Mouse (Mus musculus): ENCODE results near the gene Akr1b7.
"Not testable (repeated sequence)": the region's sequence is repeated elsewhere in the genome, so short reads cannot be mapped to it uniquely, and the experiment has no call there.

Akr1b7 gene

DNA sequence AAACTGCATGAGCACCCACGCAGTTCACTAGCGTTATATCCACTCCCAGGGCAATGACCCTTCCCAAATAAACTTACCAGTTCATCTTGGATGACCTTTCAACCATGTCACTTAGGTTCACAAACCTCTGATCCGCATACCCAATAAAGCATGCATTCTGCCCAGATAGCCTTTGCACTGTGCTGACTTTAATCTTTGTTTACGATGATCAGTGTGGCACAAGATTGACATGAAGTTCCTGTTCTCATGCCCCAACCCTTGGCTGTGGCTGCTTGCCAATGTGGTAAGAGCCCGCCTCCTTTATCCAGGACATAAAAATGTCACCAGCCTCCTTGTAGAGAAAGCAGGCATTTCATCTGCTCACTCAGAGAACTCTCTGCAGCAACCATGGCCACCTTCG lies at the start of gene Akr1b7:
Gene Akr1b7 (plus strand): TSS at position 312 of the 400 bp plus-strand sequence.
- peak; percentile 16 to 47 for DNase-seq

GRCm38 (mm10) chr6:34364217-34365136 lies 47.7 kb upstream of the Akr1b7 start:
- DNase-seq = no peak

GRCm38 (mm10) chr6:34367998-34368397 lies 44.1 kb upstream of the Akr1b7 start:
- DNase-seq = no peak

DNA sequence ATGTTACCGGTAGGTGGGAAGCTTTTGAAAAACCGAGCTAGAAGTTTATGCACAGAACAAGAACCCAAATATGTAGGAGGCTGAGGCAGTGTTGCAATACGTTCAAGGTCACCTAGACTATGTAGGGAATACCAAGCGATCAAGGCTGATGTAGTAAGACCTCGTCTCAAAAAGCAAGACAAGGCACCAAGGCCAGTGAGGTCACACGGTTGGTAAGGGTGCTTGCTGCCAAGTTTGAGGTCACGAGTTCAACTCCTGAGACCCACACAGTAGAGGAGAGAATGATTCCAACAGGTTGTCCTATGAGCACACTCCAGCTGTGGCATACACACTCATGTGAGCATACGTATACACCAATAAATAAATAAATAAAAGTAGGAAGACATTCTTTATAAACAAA lies 42.1 kb upstream of the Akr1b7 start:
- DNase-seq = no peak

DNA sequence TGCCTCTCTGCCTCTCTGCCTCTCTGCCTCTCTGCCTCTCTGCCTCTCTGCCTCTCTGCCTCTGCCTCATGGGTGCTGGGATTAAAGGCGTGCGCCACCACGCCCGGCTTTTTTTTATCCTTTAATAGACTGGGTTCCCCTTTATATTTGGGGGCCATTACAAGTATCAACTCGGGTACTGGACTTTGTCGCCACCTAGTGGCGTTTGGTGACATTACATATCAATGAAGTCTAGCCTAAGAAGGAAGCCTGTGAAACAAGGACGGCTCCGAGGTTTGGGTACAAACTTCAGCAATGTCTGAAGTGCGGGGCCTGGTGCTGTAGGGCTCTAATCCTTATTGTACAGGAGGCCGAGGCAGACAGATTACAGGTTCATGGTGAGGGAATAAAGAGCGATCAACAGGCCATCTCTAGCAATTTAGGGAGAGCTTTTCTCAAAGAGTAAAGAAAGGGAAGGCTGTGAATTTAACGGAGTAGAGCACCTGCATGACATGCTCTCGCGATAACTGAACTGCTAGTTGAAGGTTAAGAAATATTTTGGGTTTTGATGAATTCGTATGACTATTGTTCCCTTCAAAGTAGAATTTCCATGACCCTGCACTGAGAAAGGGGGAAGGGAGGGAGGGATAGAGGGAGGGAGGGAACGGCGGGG lies 40.3 kb upstream of the Akr1b7 start:
- DNase-seq = peak; percentile 77 to 88

GRCm38 (mm10) chr6:34373841-34374240 lies 38.3 kb upstream of the Akr1b7 start:
- no peak for DNase-seq

GRCm38 (mm10) chr6:34375888-34376287 lies 36.2 kb upstream of the Akr1b7 start:
- not testable (repeated sequence) for DNase-seq

DNA sequence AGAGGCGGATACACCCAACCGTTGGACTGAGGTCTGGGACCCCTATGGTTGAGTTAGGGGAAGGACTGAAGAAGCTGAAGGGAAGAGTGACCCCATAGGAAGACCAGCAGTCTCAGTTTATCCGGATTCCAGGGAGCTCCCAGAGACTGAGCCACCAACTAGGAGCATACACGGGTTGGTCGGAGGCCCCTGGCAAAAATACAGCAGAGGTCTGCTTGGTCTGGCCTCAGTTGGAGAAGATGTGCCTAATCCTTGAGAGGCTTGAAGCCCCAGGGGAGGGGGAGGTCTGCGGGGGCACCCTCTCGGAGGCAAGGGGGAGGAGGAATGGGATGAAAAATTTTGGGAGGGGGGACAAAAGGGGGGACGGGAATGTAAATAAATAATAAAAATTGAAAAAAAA lies 28.7 kb upstream of the Akr1b7 start:
- no peak for DNase-seq

DNA sequence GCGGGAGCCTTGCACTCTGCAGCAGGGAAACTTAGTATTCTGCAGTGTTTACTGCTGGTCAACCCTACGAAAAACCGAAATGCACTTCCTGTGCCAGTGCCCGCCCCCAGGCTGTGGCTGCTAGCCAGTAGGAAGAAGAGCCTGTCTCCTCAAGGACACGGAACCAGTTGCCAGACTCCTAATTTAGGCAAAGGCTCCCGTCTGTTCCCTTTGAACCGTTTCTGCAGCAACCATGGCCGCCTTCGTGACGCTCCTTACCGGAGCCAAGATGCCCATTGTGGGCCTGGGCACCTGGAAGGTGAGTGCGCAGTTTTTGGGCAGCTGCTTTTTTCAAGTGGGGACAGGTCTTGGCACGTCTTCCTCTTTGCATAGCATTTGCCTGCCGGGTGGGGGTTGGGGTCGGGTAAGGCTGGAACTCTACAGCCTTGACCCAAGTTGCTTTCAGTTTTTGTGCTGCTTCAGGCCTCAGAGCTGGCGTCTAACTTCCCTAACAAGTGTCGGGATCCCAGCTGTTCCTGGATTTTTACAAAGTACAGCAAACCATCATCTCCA lies 27.9 kb upstream of the Akr1b7 start, which contains the start of gene Akr1b10:
Gene Akr1b10 (plus strand): TSS at position 109 of the 552 bp plus-strand sequence.
- peak; percentile 89 to 92 for DNase-seq

DNA sequence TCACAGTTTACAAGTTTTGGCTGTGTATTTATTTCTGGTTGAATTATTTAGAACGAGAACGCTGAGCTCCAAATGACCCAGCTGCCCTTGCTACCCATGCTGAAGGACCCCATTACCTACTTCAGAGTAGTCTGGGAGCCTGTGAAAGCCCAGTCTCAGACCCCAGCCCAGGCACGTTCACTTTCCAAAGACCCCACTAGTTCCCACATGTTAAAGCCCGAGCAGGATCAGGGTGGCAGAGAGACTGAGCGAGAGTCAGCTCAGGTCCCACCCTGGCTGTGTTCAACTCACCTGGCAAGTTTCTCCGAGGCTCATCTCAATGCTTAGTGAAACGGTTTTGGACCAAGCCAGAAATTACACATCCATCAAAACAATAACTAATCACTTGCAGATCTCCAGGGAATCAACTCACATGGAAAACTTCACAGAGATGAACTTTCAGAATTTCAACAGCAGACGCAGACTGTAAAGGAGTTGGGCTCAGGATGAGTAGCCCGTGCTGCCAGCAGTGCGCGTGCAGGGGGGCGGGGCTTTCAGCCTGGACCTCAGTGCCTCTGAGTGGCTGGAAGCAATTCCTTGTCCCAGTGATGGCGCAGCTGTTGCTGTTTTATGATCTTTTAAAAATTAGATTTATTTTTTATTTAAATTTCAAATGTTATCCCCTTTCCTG lies 27.3 kb upstream of the Akr1b7 start:
- DNase-seq = peak; percentile 75 to 88

- DNase-seq = no peak
These were observed 23.5 kb upstream of the Akr1b7 start for GRCm38 (mm10) chr6:34388420-34389156.

GRCm38 (mm10) chr6:34395897-34396296 lies 16.2 kb upstream of the Akr1b7 start:
- no peak for DNase-seq

- DNase-seq = no peak
These were observed 13.7 kb upstream of the Akr1b7 start for GRCm38 (mm10) chr6:34398431-34398830.

DNA sequence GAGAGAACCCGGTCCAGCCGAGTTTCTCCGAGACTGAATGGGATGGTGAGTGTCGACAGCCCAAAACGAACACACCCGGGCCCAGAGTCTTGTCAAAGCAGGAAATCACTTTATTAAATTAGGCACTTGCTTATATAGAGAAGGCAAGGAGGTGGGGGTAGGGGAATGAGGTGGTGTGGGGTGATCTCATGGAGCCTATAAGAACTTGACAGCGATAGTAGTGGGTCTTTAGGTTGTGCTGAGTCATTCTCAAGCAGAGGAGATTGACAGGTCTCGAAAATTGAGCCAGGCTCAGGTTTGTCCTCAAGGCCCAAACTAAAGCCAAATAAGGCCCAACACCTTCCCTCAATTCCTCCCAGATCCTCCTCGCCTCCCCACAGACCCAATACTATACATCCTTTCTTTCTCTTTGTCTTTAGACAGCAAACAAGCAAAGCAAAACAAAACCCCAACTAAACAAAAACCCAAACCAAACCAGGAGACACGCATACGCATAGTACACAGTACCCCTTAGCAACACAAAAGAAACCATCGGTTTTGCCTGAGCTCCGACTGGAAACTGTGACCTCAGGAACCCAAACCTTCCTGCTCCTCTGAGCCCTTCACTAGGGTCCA lies 12.4 kb upstream of the Akr1b7 start:
- DNase-seq = no peak

DNA sequence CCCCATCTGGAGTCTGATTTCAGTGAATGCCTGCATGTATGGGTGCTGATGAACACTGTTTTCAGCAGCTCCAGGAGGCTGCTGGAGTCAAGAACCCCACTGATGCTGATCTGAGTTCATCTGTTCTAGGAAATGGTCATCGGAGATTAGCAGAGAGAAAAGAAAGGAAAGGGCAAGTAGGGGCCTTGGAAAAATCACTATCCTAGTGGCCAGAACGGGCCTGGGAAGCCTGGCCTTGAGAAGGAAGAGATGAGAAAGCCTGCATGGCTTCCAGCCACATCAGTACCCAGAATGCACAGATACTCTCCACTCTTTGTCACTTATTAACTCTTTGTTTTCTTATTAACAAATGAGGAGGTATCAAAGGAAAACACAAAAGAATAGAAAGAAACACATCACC lies 11.4 kb upstream of the Akr1b7 start:
- DNase-seq = peak in 1 of 2 experiments; percentile 7

DNA sequence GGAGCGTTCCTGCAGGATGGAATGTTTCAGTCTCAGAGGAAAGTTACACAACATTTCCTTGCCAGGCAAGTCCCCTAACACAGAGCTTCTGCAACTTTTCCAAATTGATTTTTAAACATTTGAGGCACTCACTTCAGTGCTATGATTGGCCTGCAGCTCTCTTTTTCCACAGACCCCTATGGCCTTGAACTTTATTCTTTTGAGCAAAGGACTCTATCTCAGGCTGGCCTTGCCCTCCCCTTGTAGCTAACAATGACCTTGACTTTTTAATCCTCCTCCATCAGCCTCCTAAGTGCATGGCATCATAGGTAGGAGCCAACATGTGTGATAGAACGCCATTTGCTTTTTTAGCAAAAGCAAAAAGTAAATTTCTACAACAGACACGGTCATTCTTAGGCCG lies 5.4 kb upstream of the Akr1b7 start:
- no peak for DNase-seq

- DNase-seq = no peak
These were observed 4.7 kb upstream of the Akr1b7 start for GRCm38 (mm10) chr6:34407403-34407802.

DNA sequence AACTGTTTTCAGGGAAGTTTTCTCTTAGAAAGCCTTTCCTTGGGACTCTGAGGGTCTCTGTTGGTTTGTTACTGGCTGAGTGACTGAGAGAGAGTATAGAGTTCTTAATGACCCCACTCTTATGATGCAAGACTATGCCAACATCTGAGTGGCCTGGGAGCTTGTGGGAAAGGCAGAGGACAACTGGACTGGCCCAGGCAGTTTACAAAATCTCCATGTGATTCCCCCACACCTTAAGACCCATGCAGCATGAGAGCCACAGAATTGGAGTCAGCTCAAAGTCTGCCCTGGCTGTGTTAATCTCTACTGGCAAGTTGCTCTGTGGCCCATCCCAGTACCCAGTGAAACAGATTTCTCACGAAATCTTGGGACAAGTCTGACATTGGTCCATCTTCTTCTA lies 554 bp downstream of the Akr1b7 start:
- no peak for DNase-seq

GRCm38 (mm10) chr6:34413386-34413785 lies 1.3 kb downstream of the Akr1b7 start:
- not testable (repeated sequence) for DNase-seq

- no peak for DNase-seq
These were observed 4.4 kb downstream of the Akr1b7 start for GRCm38 (mm10) chr6:34416521-34416920.

DNA sequence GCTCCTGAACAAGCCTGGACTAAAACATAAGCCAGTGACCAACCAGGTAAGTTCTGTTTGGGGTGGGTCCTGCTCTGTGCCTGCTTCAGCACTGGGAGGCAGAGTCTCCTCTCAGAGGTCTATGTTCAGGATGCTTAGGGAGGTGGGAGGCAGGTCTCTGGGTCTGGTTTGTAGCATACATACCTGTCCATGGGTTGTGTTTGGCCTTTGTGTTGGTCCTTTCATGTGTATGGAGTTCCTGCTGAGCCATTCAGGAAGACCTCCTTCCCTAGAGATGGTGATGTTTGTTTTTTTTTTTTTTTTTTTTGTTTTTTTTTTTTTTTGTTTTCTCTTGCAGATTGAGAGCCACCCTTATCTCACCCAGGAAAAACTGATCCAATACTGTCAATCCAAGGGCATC lies 6.9 kb downstream of the Akr1b7 start:
- DNase-seq = no peak

DNA sequence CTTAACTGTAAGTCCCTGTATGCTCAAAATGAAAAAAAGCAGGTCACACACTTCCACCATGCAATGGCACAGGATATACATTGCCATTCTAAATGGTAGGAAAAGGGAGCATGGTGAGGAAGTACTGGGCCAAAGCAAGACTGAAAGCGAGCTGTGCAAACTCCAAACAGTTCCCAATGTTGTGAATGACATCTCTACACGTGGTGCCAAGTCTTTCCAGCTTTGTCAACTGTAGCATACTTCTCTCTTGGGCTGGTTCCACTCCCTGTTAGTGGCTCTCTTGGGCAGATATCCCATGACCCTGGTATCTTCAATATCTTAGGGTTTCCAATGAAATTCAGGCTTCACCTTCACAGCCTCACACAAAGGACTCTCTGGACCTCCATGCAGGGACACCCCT lies 26.9 kb downstream of the Akr1b7 start:
- no peak for DNase-seq

Data from kidney, postnatal 36 days (tissue).